Mouse (Mus musculus) embryonic fibroblast, embryonic 13.5 days (primary cell): ENCODE measurements around the gene Mesd.

Source experiments
- CTCF ChIP-seq: IDR thresholded peaks from 2 replicates; pipeline ENCODE4 v1.5.1; 2011; ENCODE audit warnings: mild to moderate bottlenecking, control low read depth, low read length, moderate library complexity, borderline replicate concordance; ENCODE audit not compliant: insufficient read depth
- POLR2A ChIP-seq: IDR thresholded peaks from 2 replicates; pipeline ENCODE4 v1.6.1; 2011; ENCODE audit warnings: low read depth, mild to moderate bottlenecking, control low read depth, low read length, moderate library complexity

GRCm38 (mm10) chr7:83949662-83950061 lies 65.4 kb downstream of the Mesd start:
- no peak for TF ChIP-seq CTCF
- no peak for TF ChIP-seq POLR2A
